Mouse (Mus musculus) liver, adult (tissue): ENCODE results near the gene Pofut1.

Experiments used
- GATA4 ChIP-seq: IDR thresholded peaks from 2 replicates; pipeline ENCODE4 v1.6.1; 2014; ENCODE audit warnings: mild to moderate bottlenecking, low read length; ENCODE audit not compliant: insufficient replicate concordance

The Pofut1 gene

GRCm38 (mm10) chr2:153259864-153260674, 18.7 kb downstream of the Pofut1 start:
- no peak for TF ChIP-seq GATA4

GRCm38 (mm10) chr2:153263053-153263452, 21.7 kb downstream of the Pofut1 start:
- no peak for TF ChIP-seq GATA4

- no peak for TF ChIP-seq GATA4
These were observed 26.0 kb downstream of the Pofut1 start for GRCm38 (mm10) chr2:153267331-153267730.

- no peak for TF ChIP-seq GATA4
These were observed 33.5 kb downstream of the Pofut1 start for GRCm38 (mm10) chr2:153274919-153275247.

- TF ChIP-seq GATA4: no peak
These were observed 35.1 kb downstream of the Pofut1 start for GRCm38 (mm10) chr2:153276440-153276839.

- TF ChIP-seq GATA4: no peak
These were observed 37.0 kb downstream of the Pofut1 start for GRCm38 (mm10) chr2:153278357-153278756.

GRCm38 (mm10) chr2:153283919-153284318, 42.6 kb downstream of the Pofut1 start:
- TF ChIP-seq GATA4: no peak

- no peak for TF ChIP-seq GATA4
These were observed 45.2 kb downstream of the Pofut1 start for GRCm38 (mm10) chr2:153286524-153286923.

GRCm38 (mm10) chr2:153287835-153288234, 46.5 kb downstream of the Pofut1 start:
- no peak for TF ChIP-seq GATA4

- TF ChIP-seq GATA4: no peak
These were observed 49.9 kb downstream of the Pofut1 start, which contains the start of gene Kif3b for GRCm38 (mm10) chr2:153290938-153291928. TSS of gene Kif3b (plus strand) at chr2:153291413.

- TF ChIP-seq GATA4: no peak
These were observed 51.0 kb downstream of the Pofut1 start for GRCm38 (mm10) chr2:153292305-153292861.

GRCm38 (mm10) chr2:153295196-153295595, 53.9 kb downstream of the Pofut1 start:
- TF ChIP-seq GATA4: no peak

GRCm38 (mm10) chr2:153297771-153298170, 56.4 kb downstream of the Pofut1 start:
- TF ChIP-seq GATA4: no peak

- TF ChIP-seq GATA4: no peak
These were observed 57.1 kb downstream of the Pofut1 start for GRCm38 (mm10) chr2:153298460-153298859.

- TF ChIP-seq GATA4: no peak
These were observed 57.5 kb downstream of the Pofut1 start for GRCm38 (mm10) chr2:153298863-153299262.
